In the genomic region with DNA sequence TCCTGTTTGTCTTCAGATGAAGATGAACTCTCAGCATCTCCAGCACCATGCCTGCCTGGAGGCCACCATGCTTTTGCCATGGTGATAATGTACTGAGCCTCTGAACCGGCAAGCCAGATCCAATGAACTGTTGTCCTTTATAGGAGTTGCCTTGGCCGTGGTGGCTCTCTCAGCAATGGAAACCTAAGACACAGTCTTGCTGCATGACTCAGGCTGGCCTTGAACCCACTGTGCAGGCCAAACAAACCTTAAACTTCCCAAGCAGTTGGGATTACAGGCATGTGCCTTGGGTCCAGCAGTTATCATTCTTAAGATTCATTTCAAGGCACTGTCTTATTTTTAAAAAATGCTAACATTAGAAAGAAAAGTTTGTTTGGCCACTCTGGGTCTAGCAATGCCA, we compare ENCODE assay signal across 32 mouse cellular contexts. TPM values are rescaled to one million over a fixed set of nuclear protein-coding genes. Genes with fewer than 3 reads are reported as not detected.
"Had no signal": no experiment of that assay in that cellular context is flagged by ENCODE, and none has a peak within 500 bp of the region (broad histone marks: within the 10 kb centered on the region; RNA-seq: fewer than 3 reads in every experiment).

No protein-coding gene starts in this region.

- H3K27me3 ChIP-seq: limb, embryonic 15.5 days; midbrain, embryonic 15.5 days had no signal

- H3K9ac ChIP-seq: limb, embryonic 12.5 days; limb, embryonic 15.5 days; liver, embryonic 14.5 days; liver, postnatal 0 days; lung, embryonic 14.5 days; midbrain, embryonic 12.5 days; midbrain, embryonic 15.5 days had no signal

- H3K27ac ChIP-seq: limb, embryonic 12.5 days; limb, embryonic 15.5 days; liver, embryonic 14.5 days; macrophage; midbrain, embryonic 12.5 days; midbrain, embryonic 15.5 days had no signal

- H3K4me2 ChIP-seq: limb, embryonic 12.5 days; limb, embryonic 15.5 days; liver, embryonic 11.5 days; lung, embryonic 14.5 days; midbrain, embryonic 12.5 days; midbrain, embryonic 15.5 days had no signal

- H3K4me3 ChIP-seq: limb, embryonic 12.5 days; limb, embryonic 15.5 days; midbrain, embryonic 12.5 days; midbrain, embryonic 15.5 days; myocyte had no signal

- ATAC-seq: liver, postnatal 0 days; midbrain, embryonic 15.5 days had no signal

- DNase-seq: kidney, adult 9 months; kidney, postnatal 14 days; kidney, postnatal 4 days; left cerebral cortex, postnatal 4 days; liver, postnatal 0 days; lung, embryonic 14.5 days; retina, postnatal 1 day; right cerebral cortex, postnatal 25 days; spleen, adult 18-20 months; thymus, adult 18-20 months; thymus, postnatal 36 days had no signal

- H3K4me1 ChIP-seq: limb, embryonic 12.5 days; limb, embryonic 15.5 days; midbrain, embryonic 12.5 days; midbrain, embryonic 15.5 days had no signal

- H3K36me3 ChIP-seq: limb, embryonic 12.5 days; limb, embryonic 15.5 days; midbrain, embryonic 12.5 days; midbrain, embryonic 15.5 days had no signal

- H3K9me3 ChIP-seq: limb, embryonic 12.5 days; limb, embryonic 15.5 days; midbrain, embryonic 12.5 days; midbrain, embryonic 15.5 days had no signal

RNA-seq across cellular contexts. Expression of gene Gm3625, which starts 4.9 kb away (rescaled TPM):
- total RNA-seq: layer of hippocampus, adult 18-20 months; layer of hippocampus, postnatal 14 days; left cerebral cortex, adult 8-10 months; left cerebral cortex, postnatal 14 days; left cerebral cortex, postnatal 4 days; megakaryocyte, adult 5-6 weeks; monocyte, adult 5-6 weeks had no signal
- polyA plus RNA-seq: kidney, embryonic 16.5 days; limb, embryonic 12.5 days; limb, embryonic 15.5 days; liver, embryonic 11.5 days; liver, embryonic 14.5 days; liver, postnatal 0 days; lung, embryonic 14.5 days; lung, postnatal 0 days; macrophage; midbrain, embryonic 12.5 days; midbrain, embryonic 15.5 days; myocyte; neural tube, embryonic 11.5 days; neural tube, embryonic 14.5 days; stomach, embryonic 16.5 days; testis, adult 2 months; urinary bladder, adult 2 months had no signal
